Mouse (Mus musculus): ENCODE data around the gene Cnr2. TPM values are rescaled to one million over a fixed set of nuclear protein-coding genes. Genes with fewer than 3 reads are reported as not detected.
A peak's percentile ranks its signal among the peaks of the same experiment; 100 is the strongest.

Gene Cnr2
- polyA plus RNA-seq, 1 experiment: 44.8 TPM

DNA sequence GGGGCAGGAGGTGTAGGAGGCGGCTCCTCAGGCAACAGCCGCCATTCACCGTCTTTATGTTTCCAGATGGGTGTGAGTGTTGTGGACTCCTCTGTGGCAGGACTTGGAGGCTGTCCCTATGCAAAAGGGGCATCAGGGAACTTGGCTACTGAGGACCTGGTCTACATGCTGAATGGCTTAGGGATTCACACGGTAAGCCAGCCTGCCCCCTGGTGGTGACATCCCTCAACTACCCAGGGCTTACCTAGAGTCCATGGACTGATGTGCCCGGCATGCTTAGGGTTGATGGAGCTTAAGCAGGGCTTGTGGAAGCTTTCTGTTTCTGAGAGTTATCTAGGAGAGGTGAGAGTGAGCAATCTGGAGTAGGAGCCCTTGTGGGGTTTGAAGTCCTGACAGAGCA is 65.5 kb downstream of the Cnr2 start:
- no peak overlapping the region for H3K4me3 ChIP-seq (ENCODE audit: extremely low read depth, insufficient read depth, insufficient read length)
- TF ChIP-seq CTCF (IDR thresholded peaks at IDR 0.05; ENCODE audit: extremely low read depth, insufficient read depth, insufficient read length, insufficient replicate concordance): peak; percentile 86; the same call in 1 of the 2 replicates
- TF ChIP-seq POLR2A (IDR thresholded peaks at IDR 0.05; ENCODE audit: low read depth, low read length): no peak
- H3K36me3 ChIP-seq (ENCODE audit: control insufficient read depth, insufficient read depth, low read length): peaks cover 22% of the 10 kb centered on the region
- peak; percentile 65 to 81 for DNase-seq (ENCODE audit: low read depth in 1 of 2, low spot score in 2 of 2)
- no peaks in the 10 kb centered on the region for H3K27me3 ChIP-seq (ENCODE audit: control insufficient read depth, insufficient read depth, low read length)
- 46% methylated on average over 5 of the region's 5 CpGs for WGBS
- peaks cover 8% of the 10 kb centered on the region; the same call in 1 of the 2 replicates for H3K4me1 ChIP-seq (ENCODE audit: control insufficient read depth, insufficient read depth, insufficient read length)
- H3K27ac ChIP-seq (ENCODE audit: insufficient read depth, low read length): no peak overlapping the region

GRCm38 (mm10) chr4:135961709-135962108 is 66.5 kb downstream of the Cnr2 start:
- DNase-seq (ENCODE audit: low read depth in 1 of 2, low spot score in 2 of 2): no peak
- 92% methylated on average over 5 of the region's 5 CpGs for WGBS
- TF ChIP-seq POLR2A (IDR thresholded peaks at IDR 0.05; ENCODE audit: low read depth, low read length) (no peak), CTCF (IDR thresholded peaks at IDR 0.05; ENCODE audit: extremely low read depth, insufficient read depth, insufficient read length, insufficient replicate concordance) (no peak)
- no peak overlapping the region for H3K4me3 ChIP-seq (ENCODE audit: extremely low read depth, insufficient read depth, insufficient read length)
- no peak overlapping the region for H3K27ac ChIP-seq (ENCODE audit: insufficient read depth, low read length)
- H3K4me1 ChIP-seq (ENCODE audit: control insufficient read depth, insufficient read depth, insufficient read length): peaks cover 8% of the 10 kb centered on the region; the same call in 1 of the 2 replicates
- no peaks in the 10 kb centered on the region for H3K27me3 ChIP-seq (ENCODE audit: control insufficient read depth, insufficient read depth, low read length)
- H3K36me3 ChIP-seq (ENCODE audit: control insufficient read depth, insufficient read depth, low read length): peaks cover 20% of the 10 kb centered on the region

- Histone ChIP-seq H3K4me1 (ENCODE audit: control insufficient read depth, insufficient read depth, insufficient read length) (peaks cover 8% of the 10 kb centered on the region; the same call in 1 of the 2 replicates), H3K27ac (ENCODE audit: insufficient read depth, low read length) (no peak overlapping the region), H3K27me3 (ENCODE audit: control insufficient read depth, insufficient read depth, low read length) (no peaks in the 10 kb centered on the region), H3K36me3 (ENCODE audit: control insufficient read depth, insufficient read depth, low read length) (peaks cover 21% of the 10 kb centered on the region), H3K4me3 (ENCODE audit: extremely low read depth, insufficient read depth, insufficient read length) (no peak overlapping the region)
- DNase-seq (ENCODE audit: low read depth in 1 of 2, low spot score in 2 of 2): no peak
- TF ChIP-seq POLR2A (IDR thresholded peaks at IDR 0.05; ENCODE audit: low read depth, low read length): no peak
- no peak for TF ChIP-seq CTCF (IDR thresholded peaks at IDR 0.05; ENCODE audit: extremely low read depth, insufficient read depth, insufficient read length, insufficient replicate concordance)
- 93% methylated on average over 7 of the region's 7 CpGs for WGBS
These were observed 67.0 kb downstream of the Cnr2 start for GRCm38 (mm10) chr4:135962198-135962597.

GRCm38 (mm10) chr4:135962946-135963345 is 67.8 kb downstream of the Cnr2 start:
- peaks cover 23% of the 10 kb centered on the region for H3K36me3 ChIP-seq (ENCODE audit: control insufficient read depth, insufficient read depth, low read length)
- H3K4me1 ChIP-seq (ENCODE audit: control insufficient read depth, insufficient read depth, insufficient read length): peaks cover 8% of the 10 kb centered on the region; the same call in 1 of the 2 replicates

GRCm38 (mm10) chr4:135963457-135964193 is 68.4 kb downstream of the Cnr2 start, which contains the start of gene Gale:
Gale (plus strand) TSS chr4:135963727.
- TF ChIP-seq CTCF (IDR thresholded peaks at IDR 0.05; ENCODE audit: extremely low read depth, insufficient read depth, insufficient read length, insufficient replicate concordance) (no peak), POLR2A (IDR thresholded peaks at IDR 0.05; ENCODE audit: low read depth, low read length) (peak; percentile 95)
- Histone ChIP-seq H3K36me3 (ENCODE audit: control insufficient read depth, insufficient read depth, low read length) (peaks cover 23% of the 10 kb centered on the region), H3K27ac (ENCODE audit: insufficient read depth, low read length) (peak within 1 kb of the TSS; percentile 94), H3K4me1 (ENCODE audit: control insufficient read depth, insufficient read depth, insufficient read length) (peaks cover 8% of the 10 kb centered on the region; the same call in 1 of the 2 replicates), H3K27me3 (ENCODE audit: control insufficient read depth, insufficient read depth, low read length) (no peaks in the 10 kb centered on the region), H3K4me3 (ENCODE audit: extremely low read depth, insufficient read depth, insufficient read length) (peak within 1 kb of the TSS; percentile 72)
- DNase-seq (ENCODE audit: low read depth in 1 of 2, low spot score in 2 of 2): peak; percentile 95 to 97
- WGBS: under 1% methylated on average over 56 of the region's 56 CpGs

More at GRCm38 (mm10) chr4:135962946-135963345, 67.8 kb downstream of the Cnr2 start:
- DNase-seq (ENCODE audit: low read depth in 1 of 2, low spot score in 2 of 2): no peak
- peak overlapping the region; percentile 94 for H3K27ac ChIP-seq (ENCODE audit: insufficient read depth, low read length)
- TF ChIP-seq CTCF (IDR thresholded peaks at IDR 0.05; ENCODE audit: extremely low read depth, insufficient read depth, insufficient read length, insufficient replicate concordance) (no peak), POLR2A (IDR thresholded peaks at IDR 0.05; ENCODE audit: low read depth, low read length) (no peak)
- no peaks in the 10 kb centered on the region for H3K27me3 ChIP-seq (ENCODE audit: control insufficient read depth, insufficient read depth, low read length)
- WGBS: 9% methylated on average over 15 of the region's 15 CpGs
- peak overlapping the region; percentile 72 for H3K4me3 ChIP-seq (ENCODE audit: extremely low read depth, insufficient read depth, insufficient read length)

DNA sequence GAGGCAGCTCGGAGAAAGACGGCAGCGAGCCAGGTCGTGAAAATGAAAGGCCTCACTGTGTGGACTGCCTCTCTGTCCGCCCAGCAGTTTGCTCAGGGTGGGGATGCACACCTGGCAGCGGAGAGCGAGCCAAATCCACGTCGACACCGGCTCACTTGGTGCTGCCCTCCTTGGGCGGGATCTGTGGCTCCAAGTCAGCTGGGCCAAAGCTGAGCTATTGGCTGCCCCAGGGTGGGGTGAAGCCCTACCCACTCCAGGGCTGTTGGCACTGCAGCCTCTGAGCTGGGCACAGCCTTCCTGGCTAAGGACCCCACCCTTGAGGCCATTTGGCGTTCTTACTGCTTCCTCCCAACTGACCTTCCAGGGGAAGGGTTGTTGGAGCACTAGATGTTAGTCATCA is 69.2 kb downstream of the Cnr2 start:
- no peak overlapping the region for H3K27ac ChIP-seq (ENCODE audit: insufficient read depth, low read length)
- H3K27me3 ChIP-seq (ENCODE audit: control insufficient read depth, insufficient read depth, low read length): no peaks in the 10 kb centered on the region
- no peak for DNase-seq (ENCODE audit: low read depth in 1 of 2, low spot score in 2 of 2)
- TF ChIP-seq CTCF (IDR thresholded peaks at IDR 0.05; ENCODE audit: extremely low read depth, insufficient read depth, insufficient read length, insufficient replicate concordance): no peak
- no peak for TF ChIP-seq POLR2A (IDR thresholded peaks at IDR 0.05; ENCODE audit: low read depth, low read length)
- peak overlapping the region; percentile 70; the same call in 1 of the 2 replicates for H3K4me3 ChIP-seq (ENCODE audit: extremely low read depth, insufficient read depth, insufficient read length)
- H3K36me3 ChIP-seq (ENCODE audit: control insufficient read depth, insufficient read depth, low read length): peaks cover 25% of the 10 kb centered on the region
- peaks cover 8% of the 10 kb centered on the region; the same call in 1 of the 2 replicates for H3K4me1 ChIP-seq (ENCODE audit: control insufficient read depth, insufficient read depth, insufficient read length)
- 3% methylated on average over 12 of the region's 12 CpGs for WGBS

DNA sequence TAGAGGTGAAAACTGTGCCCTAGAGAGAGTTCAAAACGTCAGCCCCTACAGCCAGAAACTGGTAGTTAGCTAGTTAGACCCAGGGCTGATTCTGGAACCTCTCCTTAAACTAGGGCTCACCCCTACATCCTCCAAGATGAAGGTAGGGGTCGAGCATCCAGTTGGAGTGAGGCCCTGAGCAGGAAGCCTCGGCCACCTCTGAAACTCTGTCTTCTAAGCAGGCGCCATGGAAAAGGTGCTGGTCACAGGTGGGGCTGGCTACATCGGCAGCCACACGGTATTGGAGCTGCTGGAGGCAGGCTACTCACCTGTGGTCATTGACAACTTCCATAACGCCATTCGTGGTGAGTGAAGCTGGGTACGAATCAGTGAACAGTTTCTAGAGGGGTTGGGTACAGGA is 69.9 kb downstream of the Cnr2 start:
- Histone ChIP-seq H3K36me3 (ENCODE audit: control insufficient read depth, insufficient read depth, low read length) (peaks cover 31% of the 10 kb centered on the region), H3K4me1 (ENCODE audit: control insufficient read depth, insufficient read depth, insufficient read length) (peaks cover 8% of the 10 kb centered on the region; the same call in 1 of the 2 replicates), H3K27me3 (ENCODE audit: control insufficient read depth, insufficient read depth, low read length) (no peaks in the 10 kb centered on the region), H3K27ac (ENCODE audit: insufficient read depth, low read length) (no peak overlapping the region), H3K4me3 (ENCODE audit: extremely low read depth, insufficient read depth, insufficient read length) (no peak overlapping the region)
- 84% methylated on average over 9 of the region's 9 CpGs for WGBS
- TF ChIP-seq CTCF (IDR thresholded peaks at IDR 0.05; ENCODE audit: extremely low read depth, insufficient read depth, insufficient read length, insufficient replicate concordance) (no peak), POLR2A (IDR thresholded peaks at IDR 0.05; ENCODE audit: low read depth, low read length) (no peak)
- no peak for DNase-seq (ENCODE audit: low read depth in 1 of 2, low spot score in 2 of 2)
